Mouse (Mus musculus): Measurements from ENCODE around the gene Capn12. TPM values are rescaled to one million over a fixed set of nuclear protein-coding genes. Genes with fewer than 3 reads are reported as not detected.
"Not testable (repeated sequence)": the region's sequence is repeated elsewhere in the genome, so short reads cannot be mapped to it uniquely, and the experiment has no call there.

The Capn12 gene
- polyA plus RNA-seq, 1 experiment from 2014 or later = 0.45 TPM

DNA sequence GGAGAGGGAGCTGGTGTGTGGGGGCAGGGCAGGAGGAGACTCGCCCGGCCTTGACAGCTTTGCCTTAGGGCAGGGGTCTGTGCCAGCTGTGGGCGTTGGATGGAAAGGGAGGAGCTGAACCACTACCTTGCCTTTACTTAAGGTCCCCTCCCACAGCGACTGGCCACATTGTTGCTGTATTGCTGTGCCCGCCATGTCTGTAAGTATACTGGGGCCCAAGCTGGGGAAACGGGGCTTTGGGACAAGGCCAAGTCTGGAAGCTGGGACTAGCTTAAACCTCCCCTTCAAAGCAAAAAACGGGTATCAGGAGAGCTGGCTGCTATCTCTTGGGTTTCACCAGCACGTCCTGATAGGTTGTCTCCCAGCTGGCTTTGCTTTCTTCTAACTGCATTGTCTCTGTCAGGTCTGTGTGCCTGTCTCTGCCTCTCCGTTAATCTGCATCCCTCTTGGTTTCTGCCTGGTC, 16.9 kb upstream of the Capn12 start:
- no peak overlapping the region for H3K4me3 ChIP-seq (replicated peaks)
- 0 out of 2 replicates have a peak overlapping the region, but pooled peaks have one; percentile 32 for H3K27ac ChIP-seq
- ATAC-seq (ENCODE audit: insufficient read depth, low FRiP score, low read depth) = no peak
- no peak overlapping the region for H3K9ac ChIP-seq
- no peaks in the 10 kb centered on the region for H3K36me3 ChIP-seq
- H3K4me2 ChIP-seq = 0 out of 2 replicates have a peak overlapping the region, but pooled peaks have one; percentile 10
- peaks cover 20% of the 10 kb centered on the region for H3K4me1 ChIP-seq
- no peaks in the 10 kb centered on the region for H3K9me3 ChIP-seq
- H3K27me3 ChIP-seq (replicated peaks) = no peaks in the 10 kb centered on the region
- WGBS = 37% methylated on average over 9 of the region's 9 CpGs

DNA sequence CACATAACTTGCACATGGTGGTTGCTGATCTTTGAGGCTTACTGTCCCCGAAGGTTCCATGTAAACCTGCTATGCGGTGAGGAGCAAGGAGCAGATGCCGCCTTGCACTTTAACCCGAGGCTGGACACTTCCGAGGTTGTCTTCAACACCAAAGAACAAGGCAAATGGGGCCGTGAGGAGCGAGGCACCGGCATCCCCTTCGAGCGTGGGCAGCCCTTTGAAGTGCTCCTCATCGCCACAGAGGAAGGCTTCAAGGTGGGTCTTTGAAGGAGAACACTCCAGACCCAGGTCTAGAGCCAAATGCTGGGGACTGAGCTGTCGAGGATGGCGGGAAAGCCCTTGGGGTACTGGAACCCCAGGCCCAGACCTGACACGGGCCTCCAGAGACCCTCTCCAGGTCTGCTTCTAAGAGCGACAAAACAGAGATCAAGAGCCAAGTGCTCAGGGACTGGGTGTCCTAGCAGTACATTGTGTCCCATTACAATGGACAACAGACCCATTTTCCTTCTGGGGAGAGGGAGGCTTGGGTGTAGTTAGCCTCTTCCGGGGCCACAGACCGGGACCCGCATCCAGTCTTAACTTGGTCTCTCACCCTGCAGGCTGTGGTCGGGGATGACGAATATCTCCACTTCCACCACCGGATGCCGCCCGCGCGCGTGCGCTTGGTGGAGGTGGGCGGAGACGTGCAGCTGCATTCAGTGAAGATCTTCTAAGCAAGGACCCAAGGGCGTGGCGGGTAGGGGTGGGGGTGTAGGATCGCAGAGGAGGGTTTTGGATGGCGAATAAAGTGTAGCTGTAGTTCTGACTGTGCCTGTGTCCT, 15.5 kb upstream of the Capn12 start:
- H3K4me1 ChIP-seq = peaks cover 20% of the 10 kb centered on the region
- no peaks in the 10 kb centered on the region for H3K27me3 ChIP-seq (replicated peaks)
- no peaks in the 10 kb centered on the region for H3K36me3 ChIP-seq
- peak overlapping the region; percentile 50 for H3K4me2 ChIP-seq
- peak overlapping the region; percentile 23 for H3K4me3 ChIP-seq (replicated peaks)
- H3K27ac ChIP-seq = peak overlapping the region; percentile 8; the same call in 1 of the 2 replicates
- no peak overlapping the region for H3K9ac ChIP-seq
- no peaks in the 10 kb centered on the region for H3K9me3 ChIP-seq
- ATAC-seq (ENCODE audit: insufficient read depth, low FRiP score, low read depth) = peak; percentile 69; the same call in 1 of the 2 replicates
- 35% methylated on average over 33 of the region's 33 CpGs for WGBS

DNA sequence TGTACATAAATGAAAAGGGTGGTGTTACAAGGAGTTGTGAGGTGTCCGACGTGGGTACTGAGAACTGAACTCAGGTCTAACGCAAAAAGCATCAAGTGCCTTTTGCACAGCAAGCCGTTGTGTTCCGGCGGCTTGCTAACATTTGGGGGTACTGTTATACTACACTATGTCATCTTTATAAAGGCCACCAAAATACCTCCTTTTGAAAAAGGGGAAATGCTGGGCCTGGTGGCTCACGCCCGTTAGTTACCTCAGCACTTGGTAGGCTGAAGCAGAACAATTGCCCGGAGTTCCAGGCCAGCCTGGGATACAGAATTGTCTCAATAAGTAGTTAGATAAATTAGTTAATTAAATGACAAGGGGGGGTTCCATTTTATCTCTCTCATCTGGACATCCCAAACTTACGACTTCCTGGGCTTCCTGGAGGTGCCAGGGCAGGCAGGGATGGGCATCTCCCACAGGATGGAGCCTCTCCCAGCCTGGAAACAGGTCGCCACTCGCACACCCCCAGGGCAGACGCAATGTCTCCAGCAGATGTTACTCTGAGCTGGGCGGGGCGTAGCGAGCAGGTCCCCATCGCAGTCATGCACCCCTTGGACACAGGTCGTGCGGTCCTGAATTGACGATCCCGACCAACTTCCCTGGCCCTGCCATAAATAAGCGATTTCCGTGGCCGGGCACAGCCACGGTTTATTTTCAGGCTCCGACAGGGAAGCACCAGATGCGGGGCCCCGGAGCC, 14.3 kb upstream of the Capn12 start:
- ATAC-seq (ENCODE audit: insufficient read depth, low FRiP score, low read depth) = no peak
- H3K4me1 ChIP-seq = peaks cover 20% of the 10 kb centered on the region
- no peak overlapping the region for H3K4me2 ChIP-seq
- peak overlapping the region; percentile 31; the same call in 1 of the 2 replicates for H3K27ac ChIP-seq
- H3K4me3 ChIP-seq (replicated peaks) = no peak overlapping the region
- H3K36me3 ChIP-seq = no peaks in the 10 kb centered on the region
- 92% methylated on average over 28 of the region's 28 CpGs for WGBS
- no peaks in the 10 kb centered on the region for H3K9me3 ChIP-seq
- H3K27me3 ChIP-seq (replicated peaks) = no peaks in the 10 kb centered on the region
- no peak overlapping the region for H3K9ac ChIP-seq

DNA sequence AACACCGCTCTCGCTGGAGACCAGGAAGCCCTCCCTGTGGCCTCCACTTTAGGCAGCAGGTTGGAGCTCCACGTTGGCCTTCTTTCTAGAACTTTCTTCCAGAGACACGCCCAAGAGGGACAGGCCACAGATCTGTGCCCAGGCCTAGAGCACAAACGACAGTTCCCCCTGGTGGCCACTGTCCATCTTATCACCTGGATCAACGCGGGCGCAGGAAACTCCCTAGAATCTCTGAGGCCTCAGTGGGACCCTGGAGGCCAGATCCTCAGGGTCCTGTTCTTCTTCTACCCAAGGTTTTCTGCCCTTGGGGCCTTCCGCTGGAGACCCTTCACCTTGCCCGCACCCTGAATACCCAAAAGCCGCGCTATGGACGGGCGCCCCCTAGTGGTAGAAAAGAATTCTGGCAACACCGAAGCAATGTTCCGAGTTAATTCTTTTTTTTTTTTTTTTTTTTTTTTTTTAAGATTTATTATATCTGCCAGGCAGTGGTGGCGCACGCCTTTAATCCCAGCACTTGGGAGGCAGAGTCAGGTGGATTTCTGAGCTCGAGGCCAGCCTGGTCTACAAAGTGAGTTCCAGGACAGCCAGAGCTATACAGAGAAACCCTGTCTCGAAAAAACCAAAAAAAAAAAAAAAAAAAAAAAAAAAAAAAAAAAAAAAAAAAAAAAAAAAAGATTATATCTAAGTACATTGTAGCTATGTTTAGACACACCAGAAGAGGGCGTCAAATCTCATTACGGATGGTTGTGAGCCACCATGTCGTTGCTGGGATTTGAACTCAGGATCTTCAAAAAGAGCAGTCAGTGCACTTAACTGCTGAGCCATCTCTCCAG, 13.5 kb upstream of the Capn12 start:
- not testable (repeated sequence) for H3K9me3 ChIP-seq; H3K36me3 ChIP-seq; H3K27me3 ChIP-seq (replicated peaks); H3K9ac ChIP-seq
- Histone ChIP-seq H3K4me3 (replicated peaks) (0 out of 2 replicates have a peak overlapping the region, but pooled peaks have one; percentile 18), H3K27ac (peak overlapping the region; percentile 31; the same call in 1 of the 2 replicates), H3K4me1 (peaks cover 20% of the 10 kb centered on the region), H3K4me2 (peak overlapping the region; percentile 49)
- 32% methylated on average over 23 of the region's 23 CpGs for WGBS
- ATAC-seq (ENCODE audit: insufficient read depth, low FRiP score, low read depth) = 0 out of 2 replicates have a peak, but pooled peaks have one; percentile 20

DNA sequence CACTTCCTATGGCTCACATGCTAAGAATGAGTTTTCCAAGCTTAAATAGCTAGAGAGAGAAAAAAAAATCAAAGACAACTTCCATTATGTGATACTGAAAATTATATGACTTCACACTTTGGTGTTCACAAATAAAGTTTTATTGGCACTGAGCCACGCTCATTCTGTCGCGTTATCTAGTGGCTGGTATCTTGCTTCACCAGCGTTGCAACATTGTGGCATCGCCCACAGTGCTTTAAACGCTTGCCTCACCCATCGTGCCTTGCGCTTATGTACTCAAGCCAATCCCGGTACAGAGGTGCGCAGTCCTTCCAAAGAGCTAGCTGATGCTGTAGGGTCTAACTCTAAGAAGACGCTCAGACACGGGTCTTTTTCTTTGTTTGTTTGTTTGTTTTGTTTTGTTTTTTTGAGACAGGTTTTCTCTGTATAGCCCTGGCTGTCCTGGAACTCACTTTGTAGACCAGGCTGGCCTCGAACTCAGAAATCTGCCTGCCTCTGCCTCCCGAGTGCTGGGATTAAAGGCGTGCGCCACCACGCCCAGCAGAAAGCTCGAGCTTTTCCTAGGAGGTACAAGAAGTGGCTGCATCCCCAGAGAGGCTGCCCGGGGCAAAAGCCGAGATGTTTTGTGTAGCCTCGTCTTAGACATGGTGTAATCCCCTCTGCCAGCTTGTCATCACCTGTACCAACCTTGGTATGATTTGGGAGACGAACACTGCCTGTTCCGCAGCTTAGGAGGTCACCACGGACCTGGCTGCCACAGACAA, 10.1 kb upstream of the Capn12 start:
- Histone ChIP-seq H3K27me3 (replicated peaks) (no peaks in the 10 kb centered on the region), H3K36me3 (no peaks in the 10 kb centered on the region), H3K9ac (no peak overlapping the region), H3K4me2 (no peak overlapping the region), H3K4me1 (peaks cover 8% of the 10 kb centered on the region; the same call in 1 of the 2 replicates), H3K27ac (no peak overlapping the region), H3K9me3 (no peaks in the 10 kb centered on the region), H3K4me3 (replicated peaks) (no peak overlapping the region)
- 86% methylated on average over 24 of the region's 24 CpGs for WGBS
- no peak for ATAC-seq (ENCODE audit: insufficient read depth, low FRiP score, low read depth)

DNA sequence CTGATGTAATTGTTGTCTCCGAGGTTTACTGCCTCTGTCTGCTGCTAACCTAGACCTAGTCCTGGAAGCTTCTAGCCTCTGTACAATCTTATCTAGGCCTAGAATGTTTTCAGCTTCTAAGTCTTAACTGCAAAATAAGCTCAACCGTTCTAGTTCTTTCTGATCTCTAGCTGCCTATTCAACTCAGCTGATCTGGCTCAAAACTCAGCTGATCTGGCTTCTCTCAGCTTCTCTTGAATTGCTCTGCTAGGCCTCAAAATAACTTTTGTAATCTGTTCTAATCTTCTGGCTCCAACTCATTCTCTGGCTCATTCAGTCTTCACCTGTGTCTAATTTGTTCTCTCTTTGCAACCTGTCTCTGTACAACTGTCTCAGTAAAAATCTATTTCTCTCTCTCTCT, 6.7 kb upstream of the Capn12 start:
- no peak for ATAC-seq (ENCODE audit: insufficient read depth, low FRiP score, low read depth)
- WGBS = 77% methylated on average over 2 of the region's 2 CpGs
- Histone ChIP-seq H3K9ac (no peak overlapping the region), H3K9me3 (no peaks in the 10 kb centered on the region), H3K4me3 (replicated peaks) (no peak overlapping the region), H3K36me3 (no peaks in the 10 kb centered on the region), H3K27me3 (replicated peaks) (no peaks in the 10 kb centered on the region), H3K27ac (no peak overlapping the region), H3K4me2 (no peak overlapping the region), H3K4me1 (no peaks in the 10 kb centered on the region)

DNA sequence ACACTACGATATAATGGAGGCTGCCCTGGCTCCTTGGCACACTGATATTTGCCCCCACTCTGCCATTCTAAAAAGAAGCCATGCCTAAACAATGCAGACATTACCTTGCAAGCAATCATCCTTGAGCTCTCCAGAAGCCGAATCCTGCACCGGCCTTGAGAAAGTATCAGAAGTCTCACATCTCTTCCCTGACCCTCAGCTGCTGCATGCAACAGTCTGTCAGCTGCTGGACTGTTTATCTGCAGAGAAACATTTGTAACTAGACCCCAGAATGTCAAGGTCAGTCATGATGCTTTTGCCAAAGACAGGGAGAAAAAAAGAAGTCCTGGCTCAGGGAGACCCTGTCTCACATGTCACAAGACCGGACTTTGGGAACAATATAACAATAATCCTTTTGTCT, 5.1 kb upstream of the Capn12 start:
- H3K4me2 ChIP-seq = no peak overlapping the region
- WGBS = 73% methylated on average over 4 of the region's 4 CpGs
- H3K9me3 ChIP-seq = no peaks in the 10 kb centered on the region
- no peaks in the 10 kb centered on the region for H3K36me3 ChIP-seq
- H3K27ac ChIP-seq = no peak overlapping the region
- no peaks in the 10 kb centered on the region for H3K27me3 ChIP-seq (replicated peaks)
- H3K4me3 ChIP-seq (replicated peaks) = no peak overlapping the region
- no peak overlapping the region for H3K9ac ChIP-seq
- no peak for ATAC-seq (ENCODE audit: insufficient read depth, low FRiP score, low read depth)
- H3K4me1 ChIP-seq = no peaks in the 10 kb centered on the region

DNA sequence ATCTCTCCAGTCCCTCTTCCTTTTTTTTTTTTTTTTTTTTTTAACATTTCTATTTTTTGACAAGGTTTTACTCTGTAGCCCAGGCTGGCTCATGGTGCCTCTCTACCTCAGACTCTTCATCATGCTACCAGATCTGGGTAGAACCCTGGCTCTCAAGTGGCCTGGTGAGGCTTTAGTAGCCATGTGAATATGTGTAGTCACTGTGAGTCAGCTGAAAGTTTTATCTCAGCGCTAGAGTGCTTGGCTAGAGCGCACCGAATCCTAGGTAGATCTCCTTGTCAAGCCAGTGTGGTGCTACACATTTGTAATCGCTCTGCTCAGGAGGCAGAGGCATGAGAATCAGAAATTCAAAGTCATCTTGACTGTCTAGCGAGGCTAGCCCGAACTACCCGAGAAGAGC, 4.1 kb upstream of the Capn12 start:
- no peaks in the 10 kb centered on the region for H3K36me3 ChIP-seq
- no peak overlapping the region for H3K27ac ChIP-seq
- H3K27me3 ChIP-seq (replicated peaks) = no peaks in the 10 kb centered on the region
- peak; percentile 58; the same call in 1 of the 2 replicates for ATAC-seq (ENCODE audit: insufficient read depth, low FRiP score, low read depth)
- H3K9ac ChIP-seq = no peak overlapping the region
- H3K4me2 ChIP-seq = no peak overlapping the region
- WGBS = 79% methylated on average over 7 of the region's 7 CpGs
- no peaks in the 10 kb centered on the region for H3K4me1 ChIP-seq
- H3K9me3 ChIP-seq = no peaks in the 10 kb centered on the region
- no peak overlapping the region for H3K4me3 ChIP-seq (replicated peaks)

DNA sequence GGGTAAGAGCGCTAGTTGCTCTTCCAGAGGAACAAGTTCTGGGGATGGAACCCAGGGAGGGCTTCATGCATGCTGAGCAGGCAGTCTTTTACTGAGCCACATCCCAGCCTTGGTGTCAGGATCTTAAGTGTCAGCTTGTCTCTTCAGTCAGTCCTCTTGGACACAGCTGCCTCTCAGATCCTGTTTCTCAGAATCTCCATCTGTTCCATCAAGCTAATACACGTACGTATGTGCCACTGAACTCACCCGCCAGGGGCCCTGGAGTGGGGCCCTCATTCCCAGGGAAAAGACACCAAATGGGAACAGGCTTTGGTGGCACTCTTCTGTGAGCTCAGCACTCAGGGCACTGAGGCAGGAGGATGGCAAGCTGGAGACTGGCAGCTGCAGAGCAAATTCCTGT, 3.4 kb upstream of the Capn12 start:
- Histone ChIP-seq H3K9me3 (no peaks in the 10 kb centered on the region), H3K4me3 (replicated peaks) (no peak overlapping the region), H3K4me1 (no peaks in the 10 kb centered on the region), H3K36me3 (no peaks in the 10 kb centered on the region), H3K9ac (no peak overlapping the region), H3K27me3 (replicated peaks) (no peaks in the 10 kb centered on the region), H3K4me2 (no peak overlapping the region), H3K27ac (no peak overlapping the region)
- no peak for ATAC-seq (ENCODE audit: insufficient read depth, low FRiP score, low read depth)
- 62% methylated on average over 4 of the region's 4 CpGs for WGBS

DNA sequence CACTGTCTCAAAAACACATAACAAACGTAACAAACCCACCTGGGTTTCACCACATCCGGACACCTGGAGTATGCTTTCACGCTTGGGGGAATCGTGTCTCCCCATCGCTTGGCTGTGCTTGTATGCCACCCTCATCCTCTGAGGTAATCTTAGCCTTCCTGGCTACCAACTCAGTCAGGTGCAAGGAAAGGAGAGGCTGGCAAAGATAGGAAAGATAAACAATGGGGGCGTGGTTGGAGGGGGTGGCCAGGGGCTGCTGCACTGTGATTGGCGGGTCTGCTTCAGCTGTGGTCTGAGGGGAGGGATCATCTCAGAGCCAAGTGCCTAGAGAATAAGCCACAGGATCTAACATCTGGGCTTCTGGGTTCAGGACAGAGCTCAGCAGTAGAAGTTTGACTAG, 1.6 kb upstream of the Capn12 start:
- Histone ChIP-seq H3K4me1 (no peaks in the 10 kb centered on the region), H3K27ac (no peak overlapping the region), H3K9me3 (no peaks in the 10 kb centered on the region), H3K4me3 (replicated peaks) (no peak overlapping the region), H3K9ac (no peak overlapping the region), H3K27me3 (replicated peaks) (no peaks in the 10 kb centered on the region), H3K36me3 (no peaks in the 10 kb centered on the region), H3K4me2 (no peak overlapping the region)
- ATAC-seq (ENCODE audit: insufficient read depth, low FRiP score, low read depth) = peak; percentile 30; the same call in 1 of the 2 replicates
- whole genome bisulfite sequencing = 75% methylated on average over 7 of the region's 7 CpGs

DNA sequence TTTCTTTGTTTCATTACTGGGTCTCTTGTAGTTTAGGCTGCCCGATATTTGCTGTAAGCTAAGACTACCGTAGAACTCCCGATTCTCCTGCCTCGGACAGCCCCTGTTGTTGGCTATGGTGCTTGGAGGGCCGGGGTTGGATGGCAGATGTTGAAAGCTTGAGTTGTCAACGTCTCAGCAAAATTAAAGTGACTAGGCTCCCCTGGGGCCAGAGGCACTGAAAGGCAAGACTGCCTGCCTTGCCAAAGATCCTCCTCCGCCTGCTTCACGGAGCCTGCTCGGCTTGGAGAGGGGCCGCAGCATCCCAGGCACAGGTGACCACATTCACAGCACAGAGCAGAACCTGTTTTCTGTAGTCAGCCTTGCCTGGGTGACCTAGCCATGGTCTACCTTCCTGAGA, 668 bp upstream of the Capn12 start:
- H3K27me3 ChIP-seq (replicated peaks) = no peaks in the 10 kb centered on the region
- H3K4me1 ChIP-seq = no peaks in the 10 kb centered on the region
- H3K9ac ChIP-seq = no peak overlapping the region
- no peaks in the 10 kb centered on the region for H3K36me3 ChIP-seq
- H3K9me3 ChIP-seq = no peaks in the 10 kb centered on the region
- 83% methylated on average over 10 of the region's 10 CpGs for WGBS
- H3K4me2 ChIP-seq = no peak overlapping the region
- H3K27ac ChIP-seq = no peak overlapping the region
- no peak overlapping the region for H3K4me3 ChIP-seq (replicated peaks)
- no peak for ATAC-seq (ENCODE audit: insufficient read depth, low FRiP score, low read depth)

Measured in stomach, embryonic 15.5 days (tissue).